Mouse (Mus musculus) small intestine, adult 2 months (tissue): ENCODE measurements around the gene Dip2b.

ENCODE experiments used
- CTCF ChIP-seq: fragments of 200-500 bp; IDR thresholded peaks from 2 replicates; pipeline ENCODE4 v1.5.1; 2012; ENCODE audit warnings: low read depth, mild to moderate bottlenecking, control low read depth, inconsistent platforms, low read length, moderate library complexity, mixed read lengths; ENCODE audit not compliant: insufficient replicate concordance, insufficient read length; ENCODE audit errors: extremely low read depth
- POLR2A ChIP-seq: fragments of 200-500 bp; IDR thresholded peaks from 2 replicates; pipeline ENCODE4 v1.6.1; 2012; ENCODE audit warnings: low read depth, mild to moderate bottlenecking, control low read depth, inconsistent platforms, low read length, moderate library complexity

DNA sequence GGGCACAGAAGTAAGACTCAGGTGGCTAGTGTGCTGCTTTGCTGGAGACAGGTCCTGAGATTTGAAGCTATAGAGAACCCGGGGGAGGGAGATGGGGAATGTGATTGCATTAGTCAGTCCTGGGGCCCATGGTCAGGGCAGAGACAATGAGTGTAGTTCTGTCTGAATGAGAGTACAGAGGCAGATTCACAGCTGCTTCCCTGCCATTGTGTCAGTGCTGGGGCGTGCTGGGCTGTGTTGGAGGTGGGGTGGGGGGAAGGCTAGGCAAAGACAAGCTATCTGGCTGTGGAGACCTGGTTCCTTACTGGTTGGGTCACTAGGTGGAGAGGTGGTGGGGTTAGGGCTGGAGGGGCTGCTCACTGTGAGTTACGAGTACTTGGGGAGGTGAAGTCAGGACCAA, 14.3 kb downstream of the Dip2b start:
- TF ChIP-seq CTCF (no peak), POLR2A (no peak)
